Mouse (Mus musculus) cerebellum, adult 9-11 months (tissue): ENCODE data around the gene Alg3.
A peak's percentile ranks its signal among the peaks of the same experiment; 100 is the strongest.

Source experiments
- DNase-seq: peaks from one replicate; pipeline ENCODE4 v3.0.0; 2022

The Alg3 gene

DNA sequence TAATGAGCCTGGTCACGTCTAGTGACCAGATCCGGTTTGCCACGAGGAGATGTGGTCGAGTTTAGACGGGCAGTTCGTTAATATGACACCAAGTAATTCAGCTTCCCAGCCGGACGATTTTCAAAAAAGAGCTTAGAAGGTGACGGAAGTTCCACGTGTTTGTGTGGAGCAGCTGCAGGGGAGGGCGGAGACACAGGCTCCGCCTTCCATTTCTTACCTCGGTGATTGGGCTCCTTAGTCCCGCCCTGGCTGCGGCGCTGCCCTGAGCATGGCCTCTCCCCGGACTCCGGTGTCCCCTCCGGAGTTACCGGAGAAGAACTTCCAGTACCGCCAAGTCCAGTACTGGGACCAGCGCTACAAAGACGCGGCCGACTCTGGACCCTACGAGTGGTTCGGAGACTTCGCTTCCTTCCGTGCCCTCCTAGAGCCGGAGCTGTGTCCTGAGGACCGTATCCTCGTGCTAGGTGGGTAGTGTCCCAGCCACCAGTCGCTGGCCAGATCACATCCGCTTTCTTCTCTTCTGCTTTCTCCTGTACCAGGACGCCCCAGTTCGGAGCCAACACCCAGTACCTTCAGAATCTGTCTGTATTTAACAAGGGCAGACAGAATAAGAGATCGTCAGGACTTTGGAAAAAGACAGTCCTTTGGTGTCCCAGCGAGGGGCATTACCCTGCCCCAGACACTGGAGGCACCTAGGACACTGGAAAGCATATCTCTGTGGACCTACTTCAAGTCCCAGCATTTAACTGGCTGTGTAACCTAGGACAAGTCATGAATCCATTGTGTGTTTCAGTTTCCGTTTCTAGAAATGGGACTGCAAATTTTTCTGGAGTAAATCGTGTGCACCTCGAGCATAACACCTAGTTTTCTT is at the start of gene Alg3, which contains the start of the genes Eef1akmt4 and Gm49333:
Gene Alg3 (minus strand): TSS at position 379 of the 871 bp plus-strand sequence.
Gene Eef1akmt4 (plus strand): TSS at position 237 of the 871 bp plus-strand sequence.
Gene Gm49333 (plus strand): TSS at position 254 of the 871 bp plus-strand sequence.
- peak; percentile 86 for DNase-seq

DNA sequence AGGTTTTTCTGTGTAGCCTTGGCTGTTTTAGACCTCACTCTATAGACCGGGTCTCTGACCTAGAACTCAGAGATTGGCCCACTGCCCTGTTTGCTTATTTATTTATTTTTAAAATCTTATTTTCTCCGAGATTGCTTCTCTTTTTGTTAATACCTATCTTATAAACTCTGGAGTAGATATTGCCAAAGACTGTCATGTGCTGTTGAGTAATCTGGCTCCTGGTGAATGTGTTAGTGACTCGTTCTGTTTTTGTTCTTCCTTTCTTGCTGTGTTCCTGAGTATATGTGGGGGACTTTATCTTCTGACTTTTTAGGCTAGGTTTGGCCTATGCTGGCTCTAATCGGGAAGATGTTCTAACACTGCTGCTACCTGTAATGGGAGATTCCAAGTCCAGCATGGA is 46.1 kb upstream of the Alg3 start:
- DNase-seq, result no peak

DNA sequence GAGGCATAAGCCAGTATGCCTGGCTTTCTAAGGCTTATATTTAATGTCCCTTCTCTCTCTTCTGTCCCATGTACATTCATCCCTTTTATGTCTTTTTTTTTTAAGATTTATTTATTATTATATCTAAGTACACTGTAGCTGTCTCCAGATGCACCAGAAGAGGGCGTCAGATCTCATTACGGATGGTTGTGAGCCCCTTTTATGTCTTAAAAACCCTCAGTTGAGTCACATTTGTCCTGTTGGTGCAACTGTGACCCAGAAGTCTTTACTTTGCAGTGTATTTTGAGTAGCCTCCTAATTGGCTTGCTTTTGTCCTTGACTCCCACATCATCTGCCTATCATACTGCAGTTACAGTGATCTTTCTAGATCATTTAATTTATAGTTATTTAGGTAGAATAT is 41.8 kb upstream of the Alg3 start:
- no peak for DNase-seq

DNA sequence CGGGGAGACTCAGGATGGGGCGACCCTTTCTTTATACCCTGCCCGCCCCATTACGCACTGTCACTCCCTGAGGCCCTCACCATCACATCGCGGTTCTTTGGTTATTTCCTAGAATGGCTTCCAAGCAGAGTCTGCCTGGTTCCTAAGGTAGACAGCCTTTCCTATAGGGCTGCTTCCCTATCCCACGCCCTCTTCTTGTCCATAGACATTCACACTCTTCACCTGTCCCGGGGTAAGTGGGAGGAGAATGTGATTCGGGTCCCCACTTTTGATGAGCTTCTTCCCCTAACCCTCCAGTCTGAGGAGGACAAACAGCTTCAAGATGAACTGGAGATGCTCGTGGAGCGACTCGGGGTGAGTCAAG is 40.4 kb upstream of the Alg3 start:
- DNase-seq, result no peak

DNA sequence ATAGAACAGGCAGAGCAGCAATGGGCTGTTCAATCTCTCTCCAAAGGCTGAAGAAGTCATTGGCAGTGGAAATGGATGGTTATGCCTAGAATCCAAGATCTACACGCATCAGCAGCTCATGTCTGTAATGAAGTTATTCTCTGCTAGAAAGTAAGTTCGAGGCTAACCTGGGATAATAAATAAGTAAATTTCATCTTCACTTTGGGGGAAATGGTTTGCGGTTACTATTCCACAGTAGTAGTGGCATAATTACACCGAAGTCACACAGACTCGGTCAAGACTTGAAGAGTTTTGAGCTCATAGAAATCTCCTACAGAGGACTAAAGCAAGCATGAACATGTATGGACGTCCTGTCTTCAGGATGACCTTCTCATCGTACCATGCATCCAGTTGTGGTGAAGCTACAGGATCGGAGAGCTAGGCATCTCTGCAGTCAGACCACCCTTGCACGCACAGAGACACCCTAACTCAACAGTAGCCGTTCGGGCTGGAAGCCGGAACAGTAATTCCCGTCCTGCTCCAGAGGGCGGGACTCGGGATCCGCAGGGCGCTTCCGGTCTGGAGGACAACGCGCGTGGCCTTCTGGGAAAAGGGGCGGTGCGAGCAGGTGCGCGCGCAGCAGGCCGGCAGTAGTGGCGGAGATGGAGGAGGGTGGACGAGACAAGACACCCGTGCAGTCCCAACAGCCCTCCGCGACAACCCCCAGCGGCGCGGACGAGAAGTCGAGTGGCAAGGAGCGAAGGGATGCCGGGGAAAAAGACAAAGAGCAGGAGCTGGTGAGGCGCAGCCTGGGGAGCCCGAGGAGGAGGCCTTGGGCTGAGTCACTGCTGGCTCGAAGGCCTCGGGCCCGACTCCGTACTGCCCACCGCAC is 39.8 kb upstream of the Alg3 start, which contains the start of gene Psmd2:
Gene Psmd2 (plus strand): TSS at position 577 of the 871 bp plus-strand sequence.
- DNase-seq, result peak; percentile 96

DNA sequence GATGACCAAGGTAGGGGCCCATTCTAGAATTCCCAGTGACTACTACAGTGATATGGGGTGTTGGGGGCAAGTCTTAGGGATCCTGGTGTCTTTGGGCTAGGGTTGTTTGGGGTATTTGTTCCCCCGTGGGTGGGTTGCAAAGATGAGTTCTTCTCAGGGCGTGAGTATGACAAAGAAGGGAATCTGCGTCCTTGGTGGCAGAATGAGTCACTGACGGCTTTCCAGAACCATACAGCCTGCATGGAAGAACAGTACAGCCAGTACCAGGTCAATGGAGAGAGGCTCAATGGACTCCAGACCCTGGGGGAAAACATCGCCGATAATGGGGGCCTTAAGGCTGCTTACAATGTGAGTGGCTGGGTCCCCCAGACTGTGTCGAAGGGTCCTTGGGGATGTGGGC is 32.4 kb upstream of the Alg3 start:
- DNase-seq, result no peak

GRCm38 (mm10) chr16:20642161-20642560 is 30.6 kb upstream of the Alg3 start:
- DNase-seq, result peak; percentile 70

- no peak for DNase-seq
Measured at GRCm38 (mm10) chr16:20638367-20638766, 26.8 kb upstream of the Alg3 start.

DNA sequence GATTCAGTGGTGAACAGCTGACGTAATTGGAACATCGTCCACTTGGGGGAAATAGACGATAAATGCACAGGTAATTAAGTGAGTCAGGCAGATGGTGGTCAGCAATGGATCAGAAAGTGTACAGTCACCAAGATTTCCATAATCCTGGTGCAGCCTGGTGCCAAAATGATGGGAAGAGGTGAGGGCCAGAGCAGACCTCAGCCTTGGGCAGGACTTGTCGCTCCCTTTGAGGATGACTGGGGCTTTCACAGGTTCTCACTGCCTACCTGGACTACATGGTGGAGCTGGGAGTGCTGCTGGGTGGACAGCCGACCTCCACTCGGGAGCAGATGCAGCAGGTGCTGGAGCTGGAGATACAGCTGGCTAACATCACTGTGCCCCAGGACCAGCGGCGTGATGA is 25.9 kb upstream of the Alg3 start:
- no peak for DNase-seq

DNA sequence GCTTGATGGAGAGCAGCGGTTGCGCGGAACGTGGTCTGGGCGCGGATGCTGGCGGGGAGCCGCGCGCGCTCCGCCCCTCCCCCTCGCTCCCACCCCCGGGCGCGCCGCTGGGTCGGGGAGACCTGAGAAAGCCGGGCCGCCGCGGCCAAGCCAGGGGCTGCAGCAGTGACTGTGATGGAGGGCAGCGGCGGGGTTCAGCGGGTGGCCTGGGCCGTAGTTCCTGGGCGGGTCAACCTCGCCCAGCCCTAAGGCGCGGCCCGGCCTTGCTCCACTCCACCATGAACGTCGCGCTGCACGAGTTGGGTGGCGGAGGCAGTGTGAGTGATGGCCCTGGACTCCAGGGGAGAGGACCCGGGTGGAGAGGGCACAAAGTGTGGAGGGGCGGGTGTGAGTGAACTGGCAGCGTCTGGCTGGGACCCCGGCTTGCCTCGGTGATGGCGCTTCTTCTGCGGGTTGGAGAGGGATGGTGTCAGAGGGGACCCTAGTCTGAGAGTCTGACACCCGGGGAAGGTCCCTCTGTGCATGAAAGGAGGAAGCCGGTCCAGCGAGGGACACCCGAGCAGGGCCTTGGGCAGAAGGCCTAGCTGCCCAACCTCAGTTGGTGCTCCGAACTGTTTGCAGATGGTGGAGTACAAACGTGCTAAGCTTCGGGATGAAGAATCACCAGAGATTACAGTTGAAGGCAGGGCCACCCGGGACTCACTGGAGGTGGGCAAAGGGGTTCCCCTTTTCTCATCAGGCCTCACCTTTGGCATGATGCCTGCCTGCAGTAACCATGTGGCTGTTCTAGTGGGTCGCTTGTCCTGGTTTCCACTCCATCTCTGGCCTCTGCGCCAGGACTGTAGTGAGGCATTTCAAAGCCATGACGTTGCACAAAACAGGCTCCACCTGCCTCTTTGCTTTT is 18.4 kb upstream of the Alg3 start, which contains the start of gene Ece2:
Gene Ece2 (plus strand): TSS at position 98 of the 904 bp plus-strand sequence.
- peak; percentile 75 for DNase-seq

DNA sequence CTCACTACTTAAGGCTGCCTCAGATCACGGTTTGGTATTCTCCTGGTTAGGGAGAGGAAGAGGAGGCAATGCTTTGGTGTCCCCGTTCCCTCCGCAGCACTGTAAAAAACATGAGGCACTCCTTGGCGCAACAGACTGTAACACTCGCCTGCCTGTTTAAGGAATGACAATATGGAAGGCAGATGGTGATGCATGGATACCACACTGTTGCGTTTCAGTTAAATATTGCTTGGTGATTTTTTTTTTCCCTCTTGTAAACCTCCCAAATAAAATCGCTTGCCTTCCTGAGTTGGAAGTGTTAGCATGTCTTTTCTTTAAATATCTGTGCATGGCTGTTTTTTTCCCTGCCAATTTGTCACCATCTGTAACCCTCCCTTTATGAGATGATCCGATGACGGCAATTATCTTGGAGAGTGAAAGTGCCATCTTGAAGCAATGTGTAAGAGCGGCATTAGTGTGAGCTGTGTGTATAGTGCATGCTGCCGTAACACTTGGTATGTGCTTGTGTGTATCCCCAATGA is 17.4 kb upstream of the Alg3 start:
- DNase-seq, result no peak

DNA sequence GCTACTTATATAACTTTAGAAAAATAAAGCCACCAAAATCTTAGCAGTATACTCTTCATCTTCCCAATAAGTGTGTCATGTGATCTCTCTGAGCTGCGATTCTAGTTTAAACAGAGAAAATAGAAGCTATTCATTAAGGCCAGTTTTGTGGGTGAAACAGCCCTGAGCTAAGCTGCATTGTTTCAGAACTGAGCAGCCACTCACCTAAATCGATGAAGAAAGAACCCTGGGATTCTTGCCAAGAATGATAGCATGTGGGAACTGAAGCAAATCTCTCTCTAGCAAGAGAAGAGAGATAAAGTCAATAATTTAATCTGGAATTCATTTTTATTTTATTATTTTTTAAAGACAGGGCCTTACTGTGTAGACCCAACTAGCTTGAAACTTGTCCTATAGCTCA is 11.7 kb upstream of the Alg3 start:
- DNase-seq, result no peak

DNA sequence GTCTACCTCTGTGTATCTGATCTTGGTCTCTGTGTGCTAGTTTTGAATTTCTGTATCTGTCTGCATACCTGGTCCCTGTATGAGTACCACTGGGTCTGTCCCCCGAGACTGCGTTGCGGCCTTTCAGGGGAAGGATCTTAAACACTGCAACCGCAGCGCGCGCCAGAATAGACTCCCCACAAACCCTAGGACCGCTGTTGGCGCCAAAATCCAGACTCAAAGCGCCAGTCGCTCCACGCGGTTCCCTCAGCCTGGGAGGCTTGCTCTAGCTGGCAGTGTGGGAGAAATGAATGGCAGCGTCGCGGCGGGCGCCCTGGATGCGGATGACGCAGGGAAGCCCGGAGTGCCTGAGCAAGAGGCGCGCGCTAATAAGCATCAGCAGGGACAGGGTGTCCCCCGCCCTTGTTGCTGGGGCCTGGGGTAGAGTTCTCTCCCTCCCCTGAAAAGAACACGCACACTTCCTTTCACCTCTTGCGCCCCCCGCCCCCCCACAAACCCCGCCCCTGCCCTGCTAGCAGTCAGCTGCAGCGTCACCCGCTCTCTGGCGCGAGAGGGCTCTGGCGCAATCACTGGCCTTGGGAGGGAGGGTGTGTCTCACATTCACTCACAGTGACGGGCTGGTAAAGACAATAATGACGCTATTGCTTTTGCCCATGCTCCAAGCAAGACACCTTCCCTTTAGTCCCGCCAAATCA is 10.6 kb upstream of the Alg3 start:
- DNase-seq, result peak; percentile 86

DNA sequence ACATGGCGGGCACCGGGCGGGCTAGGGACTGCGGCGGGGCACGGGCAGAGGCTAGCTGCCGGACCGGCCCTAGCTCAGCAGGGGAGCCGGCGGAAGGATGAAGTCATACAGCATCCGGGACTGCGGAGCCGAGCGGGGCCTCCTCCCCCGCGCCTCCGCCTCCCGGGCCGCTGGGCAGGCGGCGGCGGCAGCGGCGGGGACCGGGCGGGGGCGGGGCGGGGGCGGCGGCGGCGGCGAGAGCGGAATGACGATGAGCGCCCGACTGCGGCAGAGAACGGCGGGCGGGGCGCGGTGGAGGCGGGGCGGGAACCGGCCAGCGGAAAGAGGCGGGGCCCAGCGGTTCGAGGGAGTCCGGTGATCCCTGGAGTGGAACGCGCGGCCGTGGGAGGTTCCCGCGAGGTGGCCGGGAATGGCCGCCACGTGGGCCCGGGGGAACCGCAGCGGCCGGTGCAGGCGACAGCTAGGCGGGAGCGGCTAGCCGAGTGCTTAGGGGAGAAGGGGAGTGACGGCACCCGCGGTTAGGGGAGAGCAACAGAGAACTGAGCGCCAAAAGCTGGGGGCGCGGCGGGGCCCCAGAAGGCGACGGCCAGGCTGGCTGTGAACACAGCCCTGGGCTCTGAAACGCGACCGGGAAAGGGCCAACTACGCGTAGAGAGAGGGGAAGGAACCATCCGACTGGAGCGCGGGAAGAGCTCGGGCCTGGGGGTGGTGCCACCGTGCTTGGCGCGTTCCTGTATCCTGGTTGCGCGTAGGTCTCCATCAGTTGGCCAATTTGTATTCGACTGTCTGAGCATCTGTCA is 9.9 kb upstream of the Alg3 start, which contains the start of gene Camk2n2:
Gene Camk2n2 (minus strand): TSS at position 97 of the 800 bp plus-strand sequence.
- DNase-seq, result peak; percentile 89

GRCm38 (mm10) chr16:20620751-20621190 is 9.2 kb upstream of the Alg3 start:
- DNase-seq, result no peak

DNA sequence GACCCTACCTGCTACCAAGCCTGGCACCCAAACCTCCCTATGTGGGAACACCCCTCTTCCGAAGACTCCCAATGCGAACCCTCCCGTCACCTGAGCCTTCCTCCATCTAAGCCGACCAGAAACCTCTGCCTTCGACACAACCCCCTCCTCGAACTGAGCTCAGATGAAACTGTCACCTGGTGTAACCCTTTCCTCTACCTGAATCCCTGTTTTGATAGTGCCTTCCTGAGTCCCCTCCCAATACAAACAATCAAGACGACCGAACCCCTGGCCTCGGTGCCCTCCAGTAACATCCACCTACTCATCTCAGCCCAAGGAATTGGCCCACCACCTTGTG is 8.8 kb upstream of the Alg3 start:
- no peak for DNase-seq

DNA sequence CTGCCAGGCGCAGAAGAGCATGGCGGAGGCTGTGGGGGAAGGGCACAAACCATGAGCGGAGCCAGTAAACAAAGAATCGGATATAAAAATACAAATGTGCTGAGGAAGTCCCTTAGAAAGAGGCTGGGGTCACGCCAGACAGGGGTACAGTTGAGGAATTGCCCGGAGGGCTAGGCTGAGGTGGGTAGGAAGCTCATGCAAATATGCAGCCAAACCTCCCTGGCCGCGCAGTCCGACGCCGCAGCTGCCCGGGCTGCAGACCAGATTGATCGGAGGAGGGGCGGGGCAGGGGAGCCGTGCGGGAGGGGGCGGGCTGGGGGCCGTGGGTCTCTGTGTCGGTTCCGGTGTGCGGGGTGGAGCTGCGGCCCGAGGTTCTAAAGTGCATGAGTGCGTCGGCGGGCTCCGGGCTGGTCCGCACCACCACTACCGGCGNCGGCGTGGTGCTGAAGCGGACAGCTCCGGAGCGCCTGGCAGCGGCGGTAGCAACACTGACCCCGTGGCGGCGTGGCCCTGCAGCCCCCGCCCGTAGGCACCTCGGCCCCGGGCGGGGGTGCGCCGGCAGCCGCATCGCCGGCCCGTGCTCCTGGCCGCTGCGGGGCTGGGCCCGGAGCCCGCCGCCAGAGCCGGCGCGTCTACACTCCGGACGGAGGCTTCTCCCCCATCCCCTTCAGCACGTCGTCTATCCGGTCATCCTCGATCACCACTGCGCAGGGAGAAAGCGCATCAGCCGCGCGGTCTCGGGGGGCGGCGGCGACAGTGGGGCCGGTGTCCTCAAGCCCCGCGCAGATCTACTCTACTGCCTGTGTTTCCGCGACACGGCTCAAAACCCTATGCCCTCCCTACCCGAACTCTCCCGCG is 8.2 kb upstream of the Alg3 start:
- DNase-seq, result peak; percentile 64

DNA sequence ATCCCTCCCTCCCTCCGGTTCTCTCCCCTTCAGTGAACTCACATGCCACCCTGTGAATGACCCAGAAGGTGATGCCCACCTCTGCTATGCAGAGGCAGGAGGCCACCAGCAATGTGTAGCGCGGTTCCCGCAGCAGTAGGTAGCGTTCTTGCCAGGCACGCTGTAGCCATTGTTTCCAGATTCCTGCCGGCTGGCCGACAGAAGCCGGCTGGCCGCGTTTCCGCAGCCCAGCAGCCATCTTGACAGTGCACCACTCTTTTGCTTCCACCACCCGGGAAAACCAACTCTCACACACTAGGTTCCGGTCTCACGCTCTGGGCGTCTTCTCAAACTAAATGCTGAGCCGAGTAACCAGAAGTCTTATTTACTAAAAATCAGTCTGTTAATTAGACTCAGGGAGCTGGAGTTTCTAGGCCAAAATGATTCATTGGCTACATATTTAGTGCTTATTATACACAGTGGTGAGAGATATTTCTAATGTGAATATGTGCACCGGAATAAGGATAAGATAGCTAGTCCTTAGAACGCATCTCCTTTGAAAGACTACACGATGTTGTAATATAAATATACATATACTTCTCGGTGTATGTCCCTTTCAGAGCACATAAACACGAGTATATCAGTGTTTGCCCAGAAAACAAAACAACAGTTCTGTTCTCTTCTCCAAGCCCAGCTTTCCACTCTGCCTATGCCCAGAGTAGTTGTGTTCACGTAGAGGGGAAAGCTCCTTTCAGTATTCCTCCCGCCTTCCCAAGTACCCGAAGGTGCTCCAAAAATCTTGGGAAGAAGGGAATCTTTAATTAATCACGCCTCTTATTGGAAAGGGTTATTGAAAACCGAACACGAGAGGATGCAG is 806 bp downstream of the Alg3 start:
- peak; percentile 74 for DNase-seq

- no peak for DNase-seq
Measured at GRCm38 (mm10) chr16:20604705-20605104, 6.8 kb downstream of the Alg3 start.
